Mouse (Mus musculus) stomach, embryonic 16.5 days (tissue): ENCODE measurements around the gene Flt4. TPM values are rescaled to one million over a fixed set of nuclear protein-coding genes. Genes with fewer than 3 reads are reported as not detected.

Source experiments
- ATAC-seq: fragments of 200-750 bp; cut with Nextera tagmentation; 2 replicates; pipeline ENCODE4 v1.8.0; 2017; ENCODE audit warnings: moderate number of reproducible peaks, moderate TSS enrichment; ENCODE audit not compliant: insufficient read depth, low FRiP score
- H3K27ac ChIP-seq: fragments of 300-500 bp; sonication (generic); 2 replicates; pipeline ENCODE4 v1.5.1; 2014; ENCODE audit warnings: low read length
- H3K27me3 ChIP-seq: fragments of 300-500 bp; sonication (generic); 2 replicates; pipeline ENCODE4 v1.6.1; 2014; ENCODE audit warnings: low read length, control low read depth, mixed read lengths; ENCODE audit not compliant: control insufficient read depth, insufficient read depth
- H3K36me3 ChIP-seq: fragments of 300-500 bp; sonication (generic); 2 replicates; pipeline ENCODE4 v1.6.1; 2014; ENCODE audit warnings: low read length; ENCODE audit not compliant: control insufficient read depth, insufficient read depth
- H3K4me1 ChIP-seq: fragments of 300-500 bp; sonication (generic); 2 replicates; pipeline ENCODE4 v1.6.1; 2014; ENCODE audit warnings: low read length, control low read depth, mixed read lengths; ENCODE audit not compliant: control insufficient read depth, insufficient read depth
- H3K4me2 ChIP-seq: fragments of 300-500 bp; sonication (generic); 2 replicates; pipeline ENCODE4 v1.6.1; 2014; ENCODE audit warnings: low read depth, low read length, mixed read lengths
- H3K4me3 ChIP-seq: fragments of 300-500 bp; sonication (generic); replicated peaks from 2 replicates; pipeline ENCODE4 v1.5.1; 2014; ENCODE audit warnings: mild to moderate bottlenecking, low read length
- H3K9ac ChIP-seq: fragments of 300-500 bp; sonication (generic); 2 replicates; pipeline ENCODE4 v1.6.1; 2014; ENCODE audit warnings: low read length
- H3K9me3 ChIP-seq: fragments of 300-500 bp; sonication (generic); replicated peaks from 2 replicates; pipeline ENCODE4 v1.6.1; 2016; ENCODE audit warnings: low read length, control low read depth; ENCODE audit not compliant: control insufficient read depth
- WGBS: fragments of 180-500 bp; shearing (Covaris S2); extraction: QIAGEN DNeasy Blood & Tissue Kit; methylation state at CpG from one replicate; pipeline ENCODE4 v1.1.7; 2014; 5-methylcytosine and 5-hydroxymethylcytosine counted together
- polyA plus RNA-seq: library from polyadenylated mRNA; unstranded; fragments of >200 nt; fragmentation: Nextera tagmentation; extraction: Ambion mirVana; gene quantifications from 2 replicates; pipeline ENCODE4 v1.2.1, GENCODE M21; 2015

The Flt4 gene
- polyA plus RNA-seq, 1 experiment from 2014 or later: 5.8 TPM

GRCm38 (mm10) chr11:49634101-49634500 is 25.0 kb downstream of the Flt4 start:
- H3K4me2 ChIP-seq: peak overlapping the region; percentile 51
- peak; percentile 63; the same call in 1 of the 2 replicates for ATAC-seq
- H3K9ac ChIP-seq: no peak overlapping the region
- no peaks in the 10 kb centered on the region for H3K9me3 ChIP-seq
- WGBS: 19% methylated on average over 22 of the region's 22 CpGs
- H3K36me3 ChIP-seq: no peaks in the 10 kb centered on the region
- H3K4me3 ChIP-seq: peak overlapping the region; percentile 30
- H3K27me3 ChIP-seq: peaks cover 35% of the 10 kb centered on the region
- no peak overlapping the region for H3K27ac ChIP-seq
- 0 out of 2 replicates have a peak, but pooled peaks cover 2% of the 10 kb centered on the region for H3K4me1 ChIP-seq

GRCm38 (mm10) chr11:49635671-49636070 is 26.6 kb downstream of the Flt4 start:
- H3K4me3 ChIP-seq: no peak overlapping the region
- H3K27ac ChIP-seq: no peak overlapping the region
- ATAC-seq: no peak
- H3K4me2 ChIP-seq: no peak overlapping the region
- H3K27me3 ChIP-seq: peaks cover 35% of the 10 kb centered on the region
- no peaks in the 10 kb centered on the region for H3K9me3 ChIP-seq
- H3K36me3 ChIP-seq: no peaks in the 10 kb centered on the region
- 0 out of 2 replicates have a peak, but pooled peaks cover 2% of the 10 kb centered on the region for H3K4me1 ChIP-seq
- H3K9ac ChIP-seq: no peak overlapping the region
- 56% methylated on average over 6 of the region's 6 CpGs for WGBS

GRCm38 (mm10) chr11:49636449-49636848 is 27.4 kb downstream of the Flt4 start:
- no peaks in the 10 kb centered on the region for H3K9me3 ChIP-seq
- 7% methylated on average over 11 of the region's 11 CpGs for WGBS
- H3K9ac ChIP-seq: no peak overlapping the region
- peaks cover 35% of the 10 kb centered on the region for H3K27me3 ChIP-seq
- H3K4me3 ChIP-seq: no peak overlapping the region
- H3K4me1 ChIP-seq: 0 out of 2 replicates have a peak, but pooled peaks cover 2% of the 10 kb centered on the region
- H3K36me3 ChIP-seq: no peaks in the 10 kb centered on the region
- no peak overlapping the region for H3K27ac ChIP-seq
- ATAC-seq: no peak
- no peak overlapping the region for H3K4me2 ChIP-seq

- 43% methylated on average over 8 of the region's 8 CpGs for WGBS
- Histone ChIP-seq H3K4me1 (no peaks in the 10 kb centered on the region), H3K9ac (no peak overlapping the region), H3K9me3 (no peaks in the 10 kb centered on the region), H3K36me3 (no peaks in the 10 kb centered on the region), H3K4me3 (no peak overlapping the region), H3K4me2 (no peak overlapping the region), H3K27me3 (no peaks in the 10 kb centered on the region), H3K27ac (no peak overlapping the region)
- ATAC-seq: no peak
These were observed 36.6 kb downstream of the Flt4 start for GRCm38 (mm10) chr11:49645677-49646076.

- H3K27me3 ChIP-seq: no peaks in the 10 kb centered on the region
- no peak overlapping the region for H3K4me2 ChIP-seq
These were observed 41.3 kb downstream of the Flt4 start for GRCm38 (mm10) chr11:49650113-49650993.

GRCm38 (mm10) chr11:49650994-49651761 is 42.1 kb downstream of the Flt4 start:
- Histone ChIP-seq H3K27me3 (no peaks in the 10 kb centered on the region), H3K9me3 (no peaks in the 10 kb centered on the region), H3K36me3 (no peaks in the 10 kb centered on the region), H3K4me2 (no peak overlapping the region), H3K4me1 (no peaks in the 10 kb centered on the region), H3K9ac (no peak overlapping the region), H3K27ac (no peak overlapping the region), H3K4me3 (no peak overlapping the region)
- 59% methylated on average over 16 of the region's 16 CpGs for WGBS
- ATAC-seq: no peak

More at GRCm38 (mm10) chr11:49650113-49650993, 41.3 kb downstream of the Flt4 start:
- no peak for ATAC-seq
- no peaks in the 10 kb centered on the region for H3K36me3 ChIP-seq
- H3K4me3 ChIP-seq: no peak overlapping the region
- 50% methylated on average over 18 of the region's 18 CpGs for WGBS
- no peaks in the 10 kb centered on the region for H3K4me1 ChIP-seq
- H3K9me3 ChIP-seq: no peaks in the 10 kb centered on the region
- no peak overlapping the region for H3K9ac ChIP-seq
- no peak overlapping the region for H3K27ac ChIP-seq

GRCm38 (mm10) chr11:49651762-49652322 is 42.8 kb downstream of the Flt4 start:
- Histone ChIP-seq H3K4me2 (no peak overlapping the region), H3K9ac (no peak overlapping the region), H3K4me1 (no peaks in the 10 kb centered on the region), H3K4me3 (no peak overlapping the region), H3K9me3 (no peaks in the 10 kb centered on the region), H3K36me3 (no peaks in the 10 kb centered on the region), H3K27me3 (no peaks in the 10 kb centered on the region), H3K27ac (no peak overlapping the region)
- ATAC-seq: no peak
- 76% methylated on average over 10 of the region's 10 CpGs for WGBS

GRCm38 (mm10) chr11:49652401-49653078 is 43.5 kb downstream of the Flt4 start:
- Histone ChIP-seq H3K4me1 (no peaks in the 10 kb centered on the region), H3K36me3 (no peaks in the 10 kb centered on the region), H3K9ac (no peak overlapping the region), H3K27ac (no peak overlapping the region), H3K4me2 (peak overlapping the region; percentile 42), H3K9me3 (no peaks in the 10 kb centered on the region), H3K4me3 (peak overlapping the region; percentile 20; the same call in 1 of the 2 replicates), H3K27me3 (no peaks in the 10 kb centered on the region)
- ATAC-seq: peak; percentile 46; the same call in 1 of the 2 replicates
- WGBS: 20% methylated on average over 19 of the region's 19 CpGs
